Mouse (Mus musculus): ENCODE results near the gene Miga1. TPM values are rescaled to one million over a fixed set of nuclear protein-coding genes. Genes with fewer than 3 reads are reported as not detected.

The Miga1 gene
- polyA plus RNA-seq, 1 experiment from 2014 or later = 16.7 TPM

DNA sequence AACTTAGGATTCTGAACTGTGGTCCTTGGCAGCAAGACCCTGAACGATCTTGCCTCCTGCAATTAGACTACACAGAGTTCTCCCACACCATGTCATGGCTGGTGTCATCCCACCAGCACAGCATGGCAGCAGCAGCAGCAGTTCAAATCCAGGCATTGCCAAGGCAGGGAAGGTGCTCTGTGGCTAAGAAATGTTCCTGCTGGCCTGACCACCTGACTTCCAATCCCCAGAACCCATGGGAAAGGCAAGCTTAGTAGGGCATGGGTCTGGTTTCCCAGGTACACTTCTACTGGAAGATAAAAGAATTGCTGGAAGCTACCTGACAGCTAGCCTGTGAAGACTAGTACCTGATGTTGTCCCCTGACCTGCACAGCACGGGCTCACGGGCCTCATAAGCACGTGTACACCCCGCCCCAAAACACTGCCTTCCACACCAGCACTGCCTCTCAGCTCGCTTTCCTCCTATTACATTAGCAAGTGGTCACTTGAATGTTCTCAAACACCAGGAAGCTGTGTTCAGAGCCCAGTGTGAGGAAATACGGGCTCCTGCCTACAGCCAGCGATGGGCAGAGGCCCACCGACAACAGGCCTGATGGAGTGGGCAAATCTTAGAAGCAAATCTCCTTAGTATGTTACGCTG lies 69.0 kb downstream of the Miga1 start:
- H3K27ac ChIP-seq (ENCODE audit: low read depth, low read length) = no peak overlapping the region
- H3K27me3 ChIP-seq (ENCODE audit: control insufficient read depth, insufficient read depth, low read length) = no peaks in the 10 kb centered on the region
- no peak overlapping the region for H3K9ac ChIP-seq (ENCODE audit: low read depth, low read length)
- WGBS (ENCODE audit: insufficient replicate concordance) = 74% methylated on average over 10 of the region's 10 CpGs
- H3K9me3 ChIP-seq (replicated peaks; ENCODE audit: control insufficient read depth, low read length) = no peaks in the 10 kb centered on the region
- no peak overlapping the region for H3K4me2 ChIP-seq
- H3K4me3 ChIP-seq (ENCODE audit: low read depth, low read length) = no peak overlapping the region
- ATAC-seq (replicated peaks; ENCODE audit: insufficient number of reproducible peaks, low FRiP score, low TSS enrichment) = no peak
- peaks cover 27% of the 10 kb centered on the region for H3K4me1 ChIP-seq (ENCODE audit: control insufficient read depth, insufficient read depth, low read length)
- H3K36me3 ChIP-seq (ENCODE audit: control insufficient read depth, insufficient read depth, low read length) = no peaks in the 10 kb centered on the region

DNA sequence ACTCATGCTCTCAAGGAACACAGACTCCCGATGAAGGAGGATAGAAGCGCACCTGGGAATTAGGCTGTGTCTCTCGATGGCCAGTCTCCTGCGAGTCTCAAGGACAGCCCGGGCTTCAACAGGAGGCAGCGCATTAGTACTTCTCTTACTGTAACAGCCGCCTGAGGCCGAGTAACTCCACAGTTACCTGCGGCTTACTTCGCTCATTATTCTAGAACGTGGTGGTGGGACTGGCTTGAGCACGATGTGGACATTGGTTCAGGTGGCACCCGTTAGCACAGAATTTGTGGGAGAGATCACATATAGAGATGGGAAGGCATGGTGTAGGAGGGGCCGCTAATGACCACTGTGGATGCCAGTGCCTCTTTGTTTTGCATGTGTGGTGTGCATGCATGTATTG lies 72.1 kb downstream of the Miga1 start:
- no peaks in the 10 kb centered on the region for H3K36me3 ChIP-seq (ENCODE audit: control insufficient read depth, insufficient read depth, low read length)
- H3K4me2 ChIP-seq = no peak overlapping the region
- no peaks in the 10 kb centered on the region for H3K27me3 ChIP-seq (ENCODE audit: control insufficient read depth, insufficient read depth, low read length)
- no peak for ATAC-seq (replicated peaks; ENCODE audit: insufficient number of reproducible peaks, low FRiP score, low TSS enrichment)
- H3K9ac ChIP-seq (ENCODE audit: low read depth, low read length) = no peak overlapping the region
- no peak overlapping the region for H3K4me3 ChIP-seq (ENCODE audit: low read depth, low read length)
- H3K27ac ChIP-seq (ENCODE audit: low read depth, low read length) = no peak overlapping the region
- peaks cover 23% of the 10 kb centered on the region for H3K4me1 ChIP-seq (ENCODE audit: control insufficient read depth, insufficient read depth, low read length)
- WGBS (ENCODE audit: insufficient replicate concordance) = 86% methylated on average over 14 of the region's 14 CpGs
- no peaks in the 10 kb centered on the region for H3K9me3 ChIP-seq (replicated peaks; ENCODE audit: control insufficient read depth, low read length)

DNA sequence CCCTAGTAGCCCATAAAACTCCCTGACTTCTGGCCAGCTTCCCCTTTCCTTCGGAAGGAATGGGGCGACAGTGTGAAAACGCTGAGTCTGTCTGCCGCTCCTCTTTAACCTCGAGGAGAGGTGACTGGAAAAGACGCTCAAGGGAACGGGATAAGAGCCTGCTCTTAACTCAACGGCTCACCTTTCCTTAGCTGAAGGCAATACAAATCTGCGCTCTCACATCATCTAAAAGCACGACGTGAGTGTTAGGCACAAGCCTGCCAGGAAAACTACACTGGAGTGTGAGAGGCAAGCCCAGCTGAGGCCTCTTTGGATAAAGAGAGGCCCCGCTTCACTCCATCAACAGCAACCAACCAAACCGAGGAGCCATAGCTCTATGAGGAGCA lies 74.2 kb downstream of the Miga1 start, which contains the start of gene Nexn:
Gene Nexn, minus strand, starts transcription at position 315 of the 386 bp plus-strand sequence.
- no peak for ATAC-seq (replicated peaks; ENCODE audit: insufficient number of reproducible peaks, low FRiP score, low TSS enrichment)
- Histone ChIP-seq H3K9me3 (replicated peaks; ENCODE audit: control insufficient read depth, low read length) (no peaks in the 10 kb centered on the region), H3K27me3 (ENCODE audit: control insufficient read depth, insufficient read depth, low read length) (no peaks in the 10 kb centered on the region), H3K27ac (ENCODE audit: low read depth, low read length) (peak within 1 kb of the TSS; percentile 99), H3K9ac (ENCODE audit: low read depth, low read length) (peak within 1 kb of the TSS; percentile 96), H3K4me1 (ENCODE audit: control insufficient read depth, insufficient read depth, low read length) (peaks cover 18% of the 10 kb centered on the region), H3K4me2 (peak within 1 kb of the TSS; percentile 65), H3K4me3 (ENCODE audit: low read depth, low read length) (peak within 1 kb of the TSS; percentile 69), H3K36me3 (ENCODE audit: control insufficient read depth, insufficient read depth, low read length) (no peaks in the 10 kb centered on the region)
- WGBS (ENCODE audit: insufficient replicate concordance) = 5% methylated on average over 13 of the region's 13 CpGs

DNA sequence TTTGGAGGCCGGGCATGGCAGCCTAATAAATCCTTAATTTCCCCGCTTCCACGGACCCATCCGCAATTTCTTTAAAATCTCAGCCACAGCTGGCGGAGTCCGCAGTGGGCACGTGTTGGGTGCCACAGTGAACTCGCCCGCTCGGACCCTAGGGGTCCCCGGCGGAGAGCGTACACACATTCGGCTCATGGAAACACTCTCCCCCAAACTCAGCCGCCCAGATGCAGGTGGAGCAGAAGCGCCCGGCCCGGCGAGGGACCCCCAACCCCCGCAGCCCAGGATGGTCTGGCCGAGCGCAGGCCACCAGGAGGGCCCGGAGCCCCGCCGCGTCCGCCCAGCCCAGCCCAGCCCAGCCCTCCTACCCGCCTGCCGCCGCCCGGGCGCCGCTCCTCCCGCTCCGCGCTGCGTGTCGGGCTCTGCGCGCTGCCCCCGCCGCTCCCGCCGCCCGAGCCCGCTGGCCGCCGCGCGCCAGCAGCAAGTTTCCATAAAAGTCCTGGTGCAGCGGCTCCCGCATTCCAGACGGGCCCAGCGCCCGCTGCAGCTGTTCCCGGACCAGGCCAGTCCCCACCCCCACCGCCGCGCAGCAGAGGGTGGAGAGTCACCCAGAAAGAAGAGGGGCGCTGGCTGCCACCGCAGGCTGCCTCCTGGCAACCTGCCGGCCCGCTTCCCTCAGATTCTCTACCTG lies 74.7 kb downstream of the Miga1 start:
- no peaks in the 10 kb centered on the region for H3K9me3 ChIP-seq (replicated peaks; ENCODE audit: control insufficient read depth, low read length)
- peak overlapping the region; percentile 99 for H3K27ac ChIP-seq (ENCODE audit: low read depth, low read length)
- peak overlapping the region; percentile 96 for H3K9ac ChIP-seq (ENCODE audit: low read depth, low read length)
- H3K4me1 ChIP-seq (ENCODE audit: control insufficient read depth, insufficient read depth, low read length) = peaks cover 17% of the 10 kb centered on the region
- ATAC-seq (replicated peaks; ENCODE audit: insufficient number of reproducible peaks, low FRiP score, low TSS enrichment) = peak; percentile 73
- peak overlapping the region; percentile 65 for H3K4me2 ChIP-seq
- H3K36me3 ChIP-seq (ENCODE audit: control insufficient read depth, insufficient read depth, low read length) = no peaks in the 10 kb centered on the region
- WGBS (ENCODE audit: insufficient replicate concordance) = under 1% methylated on average over 61 of the region's 63 CpGs
- no peaks in the 10 kb centered on the region for H3K27me3 ChIP-seq (ENCODE audit: control insufficient read depth, insufficient read depth, low read length)
- peak overlapping the region; percentile 69 for H3K4me3 ChIP-seq (ENCODE audit: low read depth, low read length)

DNA sequence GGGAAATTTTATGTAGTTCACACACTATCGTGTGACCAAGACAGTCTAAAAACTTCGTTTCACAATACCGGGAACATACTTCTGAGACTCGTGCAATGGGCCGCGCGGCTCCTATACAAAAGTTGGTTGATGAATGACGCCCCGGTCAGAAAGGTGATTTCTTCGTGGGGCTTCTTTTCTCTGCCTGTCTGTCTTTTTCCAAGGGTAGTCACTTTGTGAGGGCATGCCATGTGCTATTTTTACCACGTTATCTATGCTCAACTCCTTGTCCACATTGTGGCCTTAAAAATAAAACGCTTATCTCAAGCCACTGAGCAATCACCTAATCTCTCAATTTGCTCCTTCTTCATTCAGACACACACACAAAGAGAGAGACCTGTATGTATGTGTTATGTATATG lies 75.4 kb downstream of the Miga1 start:
- H3K36me3 ChIP-seq (ENCODE audit: control insufficient read depth, insufficient read depth, low read length) = no peaks in the 10 kb centered on the region
- H3K27ac ChIP-seq (ENCODE audit: low read depth, low read length) = peak overlapping the region; percentile 99
- H3K9me3 ChIP-seq (replicated peaks; ENCODE audit: control insufficient read depth, low read length) = no peaks in the 10 kb centered on the region
- H3K4me2 ChIP-seq = peak overlapping the region; percentile 65
- H3K4me1 ChIP-seq (ENCODE audit: control insufficient read depth, insufficient read depth, low read length) = peaks cover 20% of the 10 kb centered on the region
- H3K4me3 ChIP-seq (ENCODE audit: low read depth, low read length) = peak overlapping the region; percentile 69
- no peak for ATAC-seq (replicated peaks; ENCODE audit: insufficient number of reproducible peaks, low FRiP score, low TSS enrichment)
- 20% methylated on average over 12 of the region's 12 CpGs for WGBS (ENCODE audit: insufficient replicate concordance)
- peak overlapping the region; percentile 96 for H3K9ac ChIP-seq (ENCODE audit: low read depth, low read length)
- H3K27me3 ChIP-seq (ENCODE audit: control insufficient read depth, insufficient read depth, low read length) = no peaks in the 10 kb centered on the region

DNA sequence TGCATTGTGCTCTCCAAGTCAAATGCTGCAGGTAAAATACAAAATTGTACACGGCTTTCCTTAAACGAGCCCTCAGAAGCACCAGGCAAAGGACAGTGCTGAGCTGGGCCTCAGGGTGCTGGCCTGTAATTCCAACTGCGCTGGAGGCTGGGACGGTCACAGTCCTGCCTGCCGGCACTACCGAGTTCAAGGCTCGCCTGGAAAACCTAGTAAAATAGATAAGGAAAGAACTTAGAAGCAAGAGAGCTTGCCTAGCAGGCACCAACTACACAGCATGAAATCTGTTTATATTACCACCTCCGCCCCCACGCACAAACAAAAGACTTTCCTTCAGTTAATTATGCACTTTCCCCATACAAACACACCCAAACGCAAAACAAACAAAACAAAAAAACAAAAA lies 75.8 kb downstream of the Miga1 start:
- peak overlapping the region; percentile 69 for H3K4me3 ChIP-seq (ENCODE audit: low read depth, low read length)
- peaks cover 23% of the 10 kb centered on the region for H3K4me1 ChIP-seq (ENCODE audit: control insufficient read depth, insufficient read depth, low read length)
- no peaks in the 10 kb centered on the region for H3K27me3 ChIP-seq (ENCODE audit: control insufficient read depth, insufficient read depth, low read length)
- 23% methylated on average over 10 of the region's 10 CpGs for WGBS (ENCODE audit: insufficient replicate concordance)
- peak overlapping the region; percentile 96 for H3K9ac ChIP-seq (ENCODE audit: low read depth, low read length)
- ATAC-seq (replicated peaks; ENCODE audit: insufficient number of reproducible peaks, low FRiP score, low TSS enrichment) = no peak
- H3K9me3 ChIP-seq (replicated peaks; ENCODE audit: control insufficient read depth, low read length) = no peaks in the 10 kb centered on the region
- peak overlapping the region; percentile 65 for H3K4me2 ChIP-seq
- H3K36me3 ChIP-seq (ENCODE audit: control insufficient read depth, insufficient read depth, low read length) = no peaks in the 10 kb centered on the region
- H3K27ac ChIP-seq (ENCODE audit: low read depth, low read length) = peak overlapping the region; percentile 99

DNA sequence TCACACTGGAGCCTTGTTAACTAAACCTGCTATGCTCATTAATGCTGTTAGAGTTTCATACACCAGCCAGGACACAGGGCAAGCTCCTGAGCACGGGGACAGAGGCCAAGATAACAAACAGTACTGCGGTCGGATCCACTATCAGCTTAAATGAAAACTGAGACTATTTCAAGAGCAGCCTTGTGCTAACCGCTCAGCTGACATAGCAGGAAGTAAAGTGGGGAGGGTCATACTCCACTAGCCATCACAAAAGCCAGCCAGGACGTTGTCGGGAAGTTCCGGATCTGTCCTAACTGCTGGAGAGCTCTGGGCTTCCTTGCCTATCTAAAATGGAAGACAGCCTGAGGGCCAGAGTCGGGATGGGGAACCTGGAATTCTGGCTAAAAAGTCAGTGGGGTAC lies 78.3 kb downstream of the Miga1 start:
- no peaks in the 10 kb centered on the region for H3K9me3 ChIP-seq (replicated peaks; ENCODE audit: control insufficient read depth, low read length)
- ATAC-seq (replicated peaks; ENCODE audit: insufficient number of reproducible peaks, low FRiP score, low TSS enrichment) = no peak
- H3K27ac ChIP-seq (ENCODE audit: low read depth, low read length) = peak overlapping the region; percentile 99
- peak overlapping the region; percentile 96 for H3K9ac ChIP-seq (ENCODE audit: low read depth, low read length)
- H3K27me3 ChIP-seq (ENCODE audit: control insufficient read depth, insufficient read depth, low read length) = no peaks in the 10 kb centered on the region
- H3K4me2 ChIP-seq = peak overlapping the region; percentile 65
- 8% methylated on average over 8 of the region's 8 CpGs for WGBS (ENCODE audit: insufficient replicate concordance)
- H3K4me3 ChIP-seq (ENCODE audit: low read depth, low read length) = peak overlapping the region; percentile 69
- peaks cover 19% of the 10 kb centered on the region for H3K4me1 ChIP-seq (ENCODE audit: control insufficient read depth, insufficient read depth, low read length)
- H3K36me3 ChIP-seq (ENCODE audit: control insufficient read depth, insufficient read depth, low read length) = no peaks in the 10 kb centered on the region

DNA sequence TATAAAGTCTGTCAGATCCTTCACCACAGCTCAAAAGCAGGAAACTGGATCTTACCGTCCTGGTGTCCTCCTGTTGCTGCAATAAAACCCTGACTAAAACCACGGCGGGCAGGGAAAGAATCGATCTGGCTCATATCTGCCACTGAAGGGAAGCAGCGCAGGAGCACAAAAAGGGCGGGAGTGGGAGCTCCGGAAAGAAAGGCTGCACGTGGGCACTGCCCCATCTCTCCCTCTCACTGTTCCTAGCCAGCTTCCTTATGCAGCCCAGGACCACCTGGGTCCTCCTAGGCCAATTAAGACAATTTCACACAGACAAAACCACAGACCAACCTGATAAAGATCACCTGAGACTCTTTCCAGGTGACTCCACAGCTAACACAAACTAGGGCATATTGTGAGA lies 78.8 kb downstream of the Miga1 start:
- Histone ChIP-seq H3K9me3 (replicated peaks; ENCODE audit: control insufficient read depth, low read length) (no peaks in the 10 kb centered on the region), H3K36me3 (ENCODE audit: control insufficient read depth, insufficient read depth, low read length) (no peaks in the 10 kb centered on the region), H3K4me1 (ENCODE audit: control insufficient read depth, insufficient read depth, low read length) (peaks cover 22% of the 10 kb centered on the region), H3K9ac (ENCODE audit: low read depth, low read length) (peak overlapping the region; percentile 96), H3K27me3 (ENCODE audit: control insufficient read depth, insufficient read depth, low read length) (no peaks in the 10 kb centered on the region), H3K4me3 (ENCODE audit: low read depth, low read length) (peak overlapping the region; percentile 69; the same call in 1 of the 2 replicates), H3K4me2 (peak overlapping the region; percentile 65), H3K27ac (ENCODE audit: low read depth, low read length) (peak overlapping the region; percentile 99)
- WGBS (ENCODE audit: insufficient replicate concordance) = 32% methylated on average over 8 of the region's 8 CpGs
- no peak for ATAC-seq (replicated peaks; ENCODE audit: insufficient number of reproducible peaks, low FRiP score, low TSS enrichment)

Measured in heart, embryonic 11.5 days (tissue).